Mouse (Mus musculus) splenic B cell, adult 2 months (primary cell): ENCODE data around the gene Baiap3.
"Not testable (repeated sequence)": the region's sequence is repeated elsewhere in the genome, so short reads cannot be mapped to it uniquely, and the experiment has no call there.

Experiments used
- DNase-seq: peaks from one replicate; pipeline ENCODE4 v3.0.0-alpha.2; 2011; ENCODE audit warnings: low read depth, low spot score
- H3K27me3 ChIP-seq: 2 replicates; pipeline ENCODE4 v1.6.1; 2012; ENCODE audit warnings: mild to moderate bottlenecking, low read length, moderate library complexity, mixed read lengths; ENCODE audit not compliant: control insufficient read depth, poor library complexity, insufficient read depth, severe bottlenecking
- H3K36me3 ChIP-seq: 2 replicates; pipeline ENCODE4 v1.6.1; 2012; ENCODE audit warnings: mild to moderate bottlenecking, low read length, moderate library complexity, mixed read lengths; ENCODE audit not compliant: control insufficient read depth, poor library complexity, insufficient read depth, severe bottlenecking

The Baiap3 gene

DNA sequence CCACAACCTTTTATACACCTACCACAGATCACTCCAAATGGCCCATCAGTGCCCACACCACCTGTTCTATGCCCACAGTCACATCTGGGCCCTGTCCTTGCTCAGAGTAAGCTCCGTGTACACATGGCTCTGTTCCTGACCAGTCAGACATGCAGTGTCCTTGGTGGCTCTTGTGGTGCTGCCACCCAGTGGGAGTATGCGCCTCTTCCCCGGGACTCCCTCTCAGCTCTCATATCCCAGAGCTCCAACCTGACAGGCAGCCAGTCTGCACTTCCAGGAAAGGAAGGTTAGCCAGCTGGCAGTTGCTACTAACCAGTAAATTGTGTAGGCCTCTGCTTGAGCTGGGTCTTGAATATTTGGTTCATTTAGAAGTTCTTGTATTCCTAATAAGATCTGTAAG lies 8.3 kb upstream of the Baiap3 start:
- Histone ChIP-seq H3K27me3 (no peaks in the 10 kb centered on the region), H3K36me3 (peaks cover 25% of the 10 kb centered on the region)
- no peak for DNase-seq

DNA sequence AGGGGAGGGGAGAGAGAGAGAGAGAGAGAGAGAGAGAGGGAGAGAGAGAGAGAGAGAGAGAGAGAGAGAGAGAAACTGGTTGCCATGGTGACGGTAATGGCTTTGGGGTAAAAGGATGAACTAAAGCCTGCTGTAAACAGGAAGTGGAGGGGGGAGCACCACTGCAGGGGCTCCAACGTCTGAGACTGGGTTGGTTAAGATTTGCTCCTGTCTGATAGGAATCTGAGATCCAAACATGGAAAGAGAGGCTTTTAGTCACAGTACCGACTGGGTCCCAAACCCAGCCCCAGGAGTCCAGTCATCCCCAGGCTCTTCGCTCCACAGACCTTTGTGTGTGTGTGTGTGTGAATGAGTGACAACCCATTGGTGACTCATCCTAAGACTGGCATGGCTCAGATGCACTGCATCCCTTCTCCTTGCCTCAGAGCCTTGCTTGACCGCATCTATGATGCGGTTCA lies 1.7 kb upstream of the Baiap3 start:
- DNase-seq = peak; percentile 47
- peaks cover 6% of the 10 kb centered on the region for H3K36me3 ChIP-seq
- H3K27me3 ChIP-seq = no peaks in the 10 kb centered on the region; the same call in 1 of the 2 replicates

DNA sequence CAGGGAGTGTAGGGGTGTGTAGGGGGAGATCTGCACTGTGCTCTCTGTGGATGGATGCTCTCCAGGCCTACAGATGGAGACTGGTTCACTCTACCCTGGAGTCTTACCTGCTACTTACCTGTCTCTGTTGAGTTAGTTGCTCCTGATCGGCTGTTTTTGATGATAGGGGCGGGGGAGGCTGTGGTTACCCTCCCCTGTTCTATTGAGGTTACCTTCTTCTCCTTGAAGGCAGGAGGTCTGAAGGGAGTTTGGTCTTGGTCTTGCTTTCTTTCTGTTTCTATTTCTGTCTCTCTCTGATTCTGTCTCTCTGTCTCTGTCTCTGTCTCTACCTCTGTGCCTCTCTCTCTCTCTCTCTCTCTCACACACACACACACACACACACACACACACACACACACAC lies 1.1 kb downstream of the Baiap3 start:
- DNase-seq = no peak
- H3K27me3 ChIP-seq = no peaks in the 10 kb centered on the region; the same call in 1 of the 2 replicates
- peaks cover 2% of the 10 kb centered on the region; the same call in 1 of the 2 replicates for H3K36me3 ChIP-seq

DNA sequence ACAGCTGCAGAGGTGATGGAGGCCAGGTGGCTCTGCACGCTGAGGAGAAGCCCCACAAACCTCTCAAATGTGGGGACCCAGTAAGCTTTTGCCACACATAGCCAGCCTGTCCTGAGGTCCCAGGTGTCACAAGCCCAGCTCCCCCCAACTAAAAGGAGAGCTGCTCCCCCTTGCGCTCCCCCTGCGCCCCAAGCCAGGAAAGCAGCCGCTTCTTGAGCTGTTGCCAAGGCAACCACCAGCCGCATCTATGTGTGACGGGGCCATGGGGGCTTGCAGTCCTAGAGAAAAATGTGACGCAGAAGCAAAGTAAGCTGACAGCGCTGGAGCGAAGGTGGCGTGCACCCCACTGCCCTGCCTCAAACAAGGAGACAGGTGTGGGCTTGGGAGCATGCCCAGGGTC lies 2.4 kb downstream of the Baiap3 start:
- no peak for DNase-seq
- no peaks in the 10 kb centered on the region; the same call in 1 of the 2 replicates for H3K27me3 ChIP-seq

DNA sequence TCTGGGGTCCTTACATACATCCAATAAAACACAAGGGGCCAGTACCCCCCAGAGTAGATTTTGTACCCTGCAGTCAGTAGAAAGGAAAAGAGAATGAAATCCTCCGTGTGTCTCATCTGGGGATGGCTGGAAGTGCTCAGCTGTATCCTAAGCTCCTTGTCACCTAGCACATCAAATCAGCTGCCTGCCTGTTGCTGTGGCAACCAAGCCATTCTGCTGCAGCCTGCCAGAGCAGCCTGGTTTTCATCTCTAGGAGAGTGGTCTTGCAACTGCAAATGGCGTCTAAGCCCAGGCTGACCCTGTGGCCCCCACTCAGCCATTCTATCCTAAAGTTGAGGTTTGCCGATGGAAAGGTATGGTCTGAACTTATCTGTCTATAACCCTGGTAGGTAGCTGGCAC lies 3.5 kb downstream of the Baiap3 start:
- no peak for DNase-seq
- H3K36me3 ChIP-seq = no peaks in the 10 kb centered on the region
- no peaks in the 10 kb centered on the region; the same call in 1 of the 2 replicates for H3K27me3 ChIP-seq

More for the DNA sequence above, 2.4 kb downstream of the Baiap3 start:
- H3K36me3 ChIP-seq = no peaks in the 10 kb centered on the region

DNA sequence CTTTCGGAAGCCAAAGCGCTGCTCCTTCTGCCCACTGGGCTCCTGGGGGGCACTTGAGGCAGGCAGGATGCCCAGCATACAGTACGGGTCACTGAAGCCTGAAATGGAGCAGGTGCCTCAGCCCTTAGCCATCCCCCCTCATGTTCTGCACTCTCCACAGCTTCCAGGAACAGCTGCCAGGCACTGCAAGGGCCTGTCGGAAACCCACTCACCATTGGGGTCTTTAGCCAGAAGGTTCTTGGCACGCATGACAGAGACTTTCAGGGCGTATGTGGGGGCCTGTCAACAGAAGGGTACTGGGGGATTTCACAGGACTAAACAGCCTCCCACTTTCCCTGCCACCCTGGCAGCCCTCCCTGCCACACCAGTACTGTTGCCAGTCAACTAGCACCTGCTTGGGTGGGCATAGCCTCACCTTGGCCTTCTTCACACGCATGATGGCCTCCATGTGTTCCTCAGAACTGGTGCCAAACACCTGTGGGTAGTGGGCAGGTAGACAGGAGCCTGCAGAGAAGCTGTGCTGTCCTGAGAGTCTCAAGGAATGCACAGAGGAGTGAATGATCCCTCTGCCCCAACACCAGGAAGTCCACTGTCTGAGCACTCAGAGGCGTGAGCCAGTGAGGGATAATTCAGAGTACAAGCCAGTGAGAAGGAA lies 5.9 kb downstream of the Baiap3 start:
- DNase-seq = no peak
- no peaks in the 10 kb centered on the region; the same call in 1 of the 2 replicates for H3K27me3 ChIP-seq
- H3K36me3 ChIP-seq = no peaks in the 10 kb centered on the region

DNA sequence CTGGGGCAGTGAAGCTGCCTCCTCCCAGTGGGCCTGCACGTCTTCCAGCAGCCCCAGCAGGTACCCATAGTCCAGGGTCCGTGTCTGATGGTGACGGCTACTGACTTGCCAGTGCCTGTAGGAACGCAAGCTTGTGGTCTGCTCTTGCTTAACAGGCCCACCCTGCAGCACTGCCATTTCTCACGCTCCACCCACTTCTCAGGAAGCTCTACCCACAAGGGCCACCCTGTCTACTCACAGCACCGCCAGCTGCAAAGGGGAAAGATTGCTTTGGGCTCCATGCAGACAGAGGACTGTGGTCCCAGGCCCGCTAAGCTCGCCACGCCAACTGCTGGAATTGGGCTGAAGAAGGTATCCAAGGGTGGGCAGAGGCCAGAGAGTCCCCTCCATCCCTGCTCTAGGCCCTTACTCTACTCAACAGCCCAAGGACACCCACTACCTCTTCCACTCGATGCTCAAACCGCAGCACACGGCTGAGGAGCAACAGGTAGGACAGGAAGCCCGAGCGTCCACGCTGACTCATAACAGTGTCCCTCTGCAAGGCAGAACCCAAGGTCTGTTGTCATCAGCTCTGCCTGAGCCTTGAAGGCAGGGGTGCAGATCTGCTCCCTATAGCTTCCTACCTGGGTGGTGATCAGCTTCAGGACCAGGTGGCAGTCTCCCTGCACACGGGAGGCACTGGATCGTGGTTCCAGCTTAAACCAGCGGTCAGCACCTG lies 8.0 kb downstream of the Baiap3 start:
- DNase-seq = no peak
- Histone ChIP-seq H3K27me3 (no peaks in the 10 kb centered on the region), H3K36me3 (no peaks in the 10 kb centered on the region; the same call in 1 of the 2 replicates)

DNA sequence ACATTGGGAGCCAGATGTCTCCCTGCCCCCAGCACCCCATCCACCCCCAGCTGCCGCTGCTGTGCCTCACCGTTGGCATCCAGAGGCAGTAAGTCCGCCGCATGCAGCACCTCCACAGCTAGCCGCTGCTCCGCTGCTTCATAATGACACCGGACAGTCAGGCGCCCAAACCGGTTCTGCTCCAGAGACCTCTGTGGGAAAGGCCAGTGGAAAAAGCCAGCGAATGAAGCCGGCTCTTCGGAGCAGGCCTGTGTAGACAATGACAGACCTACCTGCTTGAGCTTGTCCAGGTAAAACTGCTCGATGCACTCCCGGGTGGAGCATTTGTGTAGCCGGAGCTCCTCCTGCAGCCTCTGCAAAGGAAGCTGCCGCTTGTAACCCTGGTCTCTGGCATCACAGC lies 11.9 kb downstream of the Baiap3 start:
- Histone ChIP-seq H3K27me3 (no peaks in the 10 kb centered on the region), H3K36me3 (no peaks in the 10 kb centered on the region; the same call in 1 of the 2 replicates)
- no peak for DNase-seq

DNA sequence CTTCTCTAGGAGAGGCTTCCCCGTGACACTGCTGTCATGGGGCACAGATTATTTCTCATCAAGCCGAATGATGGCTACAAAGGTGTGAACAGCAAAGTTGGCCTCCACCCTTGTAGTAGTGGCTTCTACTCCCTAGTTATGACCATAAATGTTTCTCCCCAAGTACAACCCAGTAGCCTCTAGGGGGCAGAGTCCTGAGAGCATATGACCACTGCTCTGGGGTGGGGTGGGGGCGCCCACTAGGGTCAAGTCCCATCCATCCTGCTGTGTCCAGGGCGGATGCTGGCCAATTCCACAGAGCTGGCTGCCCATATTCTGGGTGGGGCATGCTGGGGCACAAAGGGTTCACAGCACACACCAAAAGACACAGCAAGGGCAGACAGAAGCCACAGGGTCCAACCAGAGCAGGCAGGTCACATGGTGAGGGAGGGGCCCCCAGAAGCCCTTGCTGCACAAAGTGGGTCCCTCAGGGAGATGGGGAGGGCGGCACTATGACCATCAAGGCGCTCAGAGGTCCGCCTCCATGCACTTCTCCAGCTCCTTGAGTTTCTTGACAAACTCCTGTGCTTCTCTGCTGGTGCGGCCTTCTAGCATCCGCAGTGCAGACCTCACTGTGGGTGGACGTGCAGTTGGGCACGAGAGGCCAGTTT lies 12.9 kb downstream of the Baiap3 start:
- H3K36me3 ChIP-seq = no peaks in the 10 kb centered on the region; the same call in 1 of the 2 replicates
- DNase-seq = no peak
- no peaks in the 10 kb centered on the region for H3K27me3 ChIP-seq

DNA sequence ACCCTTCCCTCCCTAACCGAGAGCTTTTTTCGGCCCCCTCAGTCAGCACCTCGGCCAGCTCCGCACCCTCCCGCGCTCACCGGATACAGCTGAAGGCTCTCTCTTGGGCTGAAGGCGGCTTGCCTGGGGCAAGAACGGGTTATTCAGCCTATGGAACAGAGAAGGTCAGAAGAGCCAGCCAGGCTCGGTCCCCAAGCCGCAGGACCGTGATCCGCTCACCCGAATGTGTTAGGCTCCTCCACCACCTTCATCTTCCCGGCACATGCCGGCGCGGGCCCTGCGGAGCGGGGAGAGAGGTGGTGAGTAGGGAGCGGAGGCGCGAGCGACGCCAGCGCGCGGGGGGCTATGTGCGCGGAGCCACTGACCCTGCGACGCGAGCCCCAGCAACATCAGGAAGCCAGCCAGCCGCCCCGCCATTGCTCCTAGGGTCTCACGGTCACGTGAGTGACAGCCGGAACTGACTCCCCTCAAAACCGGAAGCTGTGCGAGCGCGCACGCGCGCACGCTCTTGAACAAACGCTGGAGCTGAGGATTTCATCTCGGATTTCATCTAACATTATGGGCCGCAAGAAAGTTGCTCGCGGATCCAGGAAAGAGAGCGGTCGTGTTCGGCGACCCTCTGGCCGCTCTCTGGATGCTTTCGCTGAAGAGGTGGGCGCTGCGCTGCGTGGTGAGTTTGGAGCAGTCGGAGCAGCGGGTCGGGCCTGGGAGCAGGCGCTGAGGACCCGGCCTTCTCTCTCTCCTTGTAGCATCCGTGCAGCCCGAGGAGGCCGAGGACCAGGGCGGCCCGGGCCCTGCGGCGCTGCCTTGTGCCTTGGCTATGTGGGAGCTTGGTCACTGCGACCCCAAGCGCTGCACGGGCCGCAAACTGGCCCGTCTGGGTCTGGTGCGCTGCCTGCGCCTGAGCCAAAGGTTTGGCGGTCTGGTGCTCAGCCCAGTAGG lies 16.2 kb downstream of the Baiap3 start, which contains the start of the genes Gnptg and Tsr3:
Gene Gnptg (minus strand): TSS at position 430 of the 942 bp plus-strand sequence.
Gene Tsr3 (plus strand): TSS at position 476 of the 942 bp plus-strand sequence.
- Histone ChIP-seq H3K36me3 (no peaks in the 10 kb centered on the region; the same call in 1 of the 2 replicates), H3K27me3 (no peaks in the 10 kb centered on the region)
- peak; percentile 89 for DNase-seq

DNA sequence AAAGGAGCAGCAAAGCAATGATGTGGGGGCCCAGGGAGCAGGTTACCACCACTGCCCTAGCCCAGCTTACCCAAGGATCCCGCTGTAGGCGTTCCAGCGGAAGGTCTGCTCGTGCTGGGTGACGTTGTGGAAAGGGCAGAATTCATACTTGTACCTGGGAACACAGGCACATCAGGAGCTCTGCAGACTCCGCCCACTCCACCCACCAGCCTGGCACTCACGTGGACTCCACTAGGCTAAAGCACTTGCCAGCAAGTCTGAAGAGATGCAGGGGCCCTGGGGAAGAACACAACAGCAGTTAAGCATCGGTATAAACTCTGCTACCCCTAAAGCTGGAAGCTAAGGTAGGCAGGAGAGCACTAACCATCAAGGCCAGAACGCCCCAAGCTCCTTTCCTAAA lies 20.5 kb downstream of the Baiap3 start:
- H3K27me3 ChIP-seq = no peaks in the 10 kb centered on the region
- DNase-seq = no peak
- H3K36me3 ChIP-seq = peaks cover 1% of the 10 kb centered on the region; the same call in 1 of the 2 replicates

DNA sequence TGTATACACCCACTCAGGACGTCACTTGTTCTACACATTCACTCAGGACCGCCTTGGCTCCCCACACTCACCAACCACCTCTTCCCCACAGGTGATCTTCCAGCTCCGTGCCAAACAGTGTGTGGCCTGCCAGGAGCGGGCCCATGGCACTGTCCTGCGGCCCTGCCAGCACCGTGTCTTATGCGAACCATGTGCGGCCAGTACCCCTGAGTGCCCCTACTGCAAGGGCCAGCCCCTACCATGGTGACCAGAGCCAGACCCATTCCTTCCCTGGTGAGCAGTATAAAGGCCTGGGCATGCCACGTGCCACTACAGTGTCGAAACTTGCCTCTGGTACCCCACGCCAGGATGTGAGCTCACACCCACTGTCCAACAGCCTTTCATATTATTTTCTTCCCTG lies 24.5 kb downstream of the Baiap3 start:
- not testable (repeated sequence) for H3K27me3 ChIP-seq

DNA sequence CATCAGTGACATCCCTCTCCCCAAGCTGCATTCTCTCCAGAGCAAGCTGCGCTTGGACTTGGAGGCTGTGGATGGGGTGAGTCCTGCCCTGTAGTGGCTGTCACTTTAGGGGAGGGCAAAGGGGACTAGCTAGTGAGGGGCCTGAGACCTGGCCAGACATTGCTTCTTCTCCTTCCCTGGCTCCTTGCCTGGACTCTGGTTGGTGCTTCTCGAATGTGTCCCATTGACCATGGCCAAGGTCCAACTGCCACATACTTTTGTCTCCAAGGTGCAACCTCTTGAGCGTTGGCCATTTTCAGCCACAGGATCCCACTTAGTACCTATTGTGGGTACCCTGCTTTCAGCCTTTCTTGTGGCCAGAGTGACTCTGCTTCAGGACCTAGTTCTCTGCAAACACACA lies 25.5 kb downstream of the Baiap3 start:
- Histone ChIP-seq H3K27me3 (no peaks in the 10 kb centered on the region), H3K36me3 (peaks cover 5% of the 10 kb centered on the region)
- DNase-seq = no peak

More for the DNA sequence above, 24.5 kb downstream of the Baiap3 start:
- not testable (repeated sequence) for H3K36me3 ChIP-seq, DNase-seq
